Mouse (Mus musculus): ENCODE measurements around the gene 7530416G11Rik.

DNA sequence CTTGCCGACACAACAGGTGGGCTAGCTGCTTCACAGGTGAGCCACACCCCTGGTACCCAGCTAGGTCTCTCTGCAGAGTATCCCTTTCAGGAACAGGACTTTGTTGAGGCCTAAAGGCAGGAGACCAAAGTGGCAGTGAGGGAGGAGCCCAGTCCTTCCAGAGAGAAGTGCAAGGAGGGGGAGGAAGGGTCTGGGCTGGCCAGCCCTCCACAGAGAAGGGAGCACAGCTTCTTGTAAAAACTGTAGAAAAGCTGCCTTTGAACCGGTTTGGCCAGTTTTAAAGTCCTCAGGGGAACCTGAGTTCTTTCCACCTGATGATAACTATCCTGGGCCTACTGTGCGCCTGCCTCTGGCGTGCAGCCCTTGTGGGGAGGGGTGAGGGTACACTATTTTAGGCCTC lies 16.4 kb upstream of the 7530416G11Rik start:
- TF ChIP-seq CTCF (IDR thresholded peaks at IDR 0.05; ENCODE audit: low read depth) = no peak
- no peak for TF ChIP-seq EP300 (IDR thresholded peaks at IDR 0.05; ENCODE audit: low read depth)
